Mouse (Mus musculus) myocyte (in vitro differentiated cells): ENCODE measurements around the gene Mbnl2. TPM values are rescaled to one million over a fixed set of nuclear protein-coding genes. Genes with fewer than 3 reads are reported as not detected.
A peak's percentile ranks its signal among the peaks of the same experiment; 100 is the strongest.

ENCODE experiments used
- H3K27me3 ChIP-seq: one replicate; pipeline ENCODE4 v1.6.1; 2011; ENCODE audit not compliant: control insufficient read depth, insufficient read depth, insufficient read length
- H3K36me3 ChIP-seq: one replicate; pipeline ENCODE4 v1.6.1; 2011; ENCODE audit not compliant: control insufficient read depth, insufficient read depth
- H3K4me2 ChIP-seq: one replicate; pipeline ENCODE4 v1.6.1; 2011; ENCODE audit warnings: low read depth, control low read depth
- H3K4me3 ChIP-seq: one replicate; pipeline ENCODE4 v1.5.1; 2011; ENCODE audit warnings: mild to moderate bottlenecking, control low read depth, moderate library complexity
- H3K79me2 ChIP-seq: one replicate; pipeline ENCODE4 v1.6.1; 2011; ENCODE audit not compliant: control insufficient read depth, insufficient read depth
- H3ac ChIP-seq: one replicate; pipeline ENCODE4 v1.6.1; 2011; ENCODE audit not compliant: control insufficient read depth, insufficient read length
- CEBPB ChIP-seq: IDR thresholded peaks from 2 replicates; pipeline ENCODE4 v1.6.1; 2011; ENCODE audit warnings: mild to moderate bottlenecking, moderate library complexity; ENCODE audit not compliant: poor library complexity, insufficient read depth, severe bottlenecking
- E2F4 ChIP-seq: IDR thresholded peaks from one replicate; pipeline ENCODE4 v1.6.1; 2011; ENCODE audit warnings: mild to moderate bottlenecking, control low read depth, moderate library complexity; ENCODE audit not compliant: insufficient read depth
- MAX ChIP-seq: IDR thresholded peaks from one replicate; pipeline ENCODE4 v1.6.1; 2011; ENCODE audit warnings: low read depth, mild to moderate bottlenecking, control low read depth
- MYOD1 ChIP-seq, 3 experiments: IDR thresholded peaks; one replicate each; pipeline ENCODE4 v1.6.1; 2011; ENCODE audit warnings: control low read depth in 2 of 3, low read depth in 2 of 3, mild to moderate bottlenecking in 2 of 3, moderate library complexity in 1 of 3; ENCODE audit not compliant: insufficient read length in 2 of 3, control insufficient read depth in 1 of 3
- MYOG ChIP-seq, 3 experiments: IDR thresholded peaks; one replicate each; pipeline ENCODE4 v1.6.1; 2011; ENCODE audit warnings: control low read depth in 2 of 3, low read depth in 2 of 3, mild to moderate bottlenecking in 2 of 3; ENCODE audit not compliant: insufficient read length in 2 of 3, control insufficient read depth in 1 of 3, insufficient read depth in 1 of 3
- POLR2A ChIP-seq: IDR thresholded peaks from one replicate; pipeline ENCODE4 v1.6.1; 2011; ENCODE audit warnings: low read depth, mild to moderate bottlenecking, control low read depth, moderate library complexity; ENCODE audit not compliant: insufficient read length
- POLR2AphosphoS2 ChIP-seq: IDR thresholded peaks from one replicate; pipeline ENCODE4 v1.6.1; 2011; ENCODE audit warnings: low read depth, control low read depth; ENCODE audit not compliant: insufficient read length
- REST ChIP-seq: IDR thresholded peaks from one replicate; pipeline ENCODE4 v1.6.1; 2011; ENCODE audit warnings: mild to moderate bottlenecking, control low read depth, moderate library complexity; ENCODE audit not compliant: insufficient read depth, insufficient read length
- SRF ChIP-seq: IDR thresholded peaks from one replicate; pipeline ENCODE4 v1.6.1; 2011; ENCODE audit warnings: low read depth; ENCODE audit not compliant: control insufficient read depth, insufficient read length
- TCF12 ChIP-seq: IDR thresholded peaks from one replicate; pipeline ENCODE4 v1.6.1; 2011; ENCODE audit warnings: mild to moderate bottlenecking, control low read depth; ENCODE audit not compliant: poor library complexity, insufficient read depth, severe bottlenecking
- TCF3 ChIP-seq: IDR thresholded peaks from one replicate; pipeline ENCODE4 v1.6.1; 2011; ENCODE audit warnings: low read depth, control low read depth; ENCODE audit not compliant: insufficient read length
- USF1 ChIP-seq: IDR thresholded peaks from one replicate; pipeline ENCODE4 v1.6.1; 2011; ENCODE audit warnings: low read depth, mild to moderate bottlenecking, control low read depth, moderate library complexity
- polyA plus RNA-seq: library from polyadenylated mRNA; unstranded; fragments of >200 nt; fragmentation: generic; extraction: Trizol; gene quantifications from one replicate; pipeline ENCODE4 v1.2.1, GENCODE M21; 2012; ENCODE audit warnings: missing spikeins

The Mbnl2 gene
- polyA plus RNA-seq, 1 experiment: 38.5 TPM

GRCm38 (mm10) chr14:120454221-120454620 lies 178.8 kb downstream of the Mbnl2 start:
- no peaks in the 10 kb centered on the region for H3K79me2 ChIP-seq
- no peaks in the 10 kb centered on the region for H3K36me3 ChIP-seq
- H3ac ChIP-seq: no peak overlapping the region
- H3K4me3 ChIP-seq: no peak overlapping the region
- H3K27me3 ChIP-seq: no peaks in the 10 kb centered on the region
- TF ChIP-seq POLR2AphosphoS2 (no peak), E2F4 (no peak), USF1 (no peak), REST (no peak), CEBPB (no peak), TCF12 (no peak), MYOD1 (IDR thresholded peaks at IDR 0.05; ENCODE audit: control insufficient read depth in 1 of 3, insufficient read length in 2 of 3, low read depth in 2 of 3) (no peak), MAX (no peak), SRF (no peak), MYOG (IDR thresholded peaks at IDR 0.05; ENCODE audit: control insufficient read depth in 1 of 3, insufficient read depth in 1 of 3, insufficient read length in 2 of 3, low read depth in 2 of 3) (no peak), POLR2A (no peak), TCF3 (no peak)
- no peak overlapping the region for H3K4me2 ChIP-seq

- TF ChIP-seq USF1: no peak
- TF ChIP-seq POLR2AphosphoS2: no peak
- no peak for TF ChIP-seq POLR2A
- TF ChIP-seq MYOG (IDR thresholded peaks at IDR 0.05; ENCODE audit: control insufficient read depth in 1 of 3, insufficient read depth in 1 of 3, insufficient read length in 2 of 3, low read depth in 2 of 3): no peak
- TF ChIP-seq E2F4: no peak
- TF ChIP-seq MAX: no peak
- no peak for TF ChIP-seq TCF3
- TF ChIP-seq REST: no peak
- H3K4me2 ChIP-seq: no peak overlapping the region
- H3ac ChIP-seq: no peak overlapping the region
- H3K4me3 ChIP-seq: no peak overlapping the region
- no peaks in the 10 kb centered on the region for H3K27me3 ChIP-seq
- H3K79me2 ChIP-seq: no peaks in the 10 kb centered on the region
- H3K36me3 ChIP-seq: no peaks in the 10 kb centered on the region
These were observed 188.7 kb downstream of the Mbnl2 start for GRCm38 (mm10) chr14:120463938-120464727.

- Histone ChIP-seq H3ac (no peak overlapping the region), H3K36me3 (no peaks in the 10 kb centered on the region), H3K4me3 (no peak overlapping the region), H3K79me2 (no peaks in the 10 kb centered on the region), H3K4me2 (no peak overlapping the region), H3K27me3 (no peaks in the 10 kb centered on the region)
- TF ChIP-seq CEBPB (no peak), SRF (no peak), MYOD1 (IDR thresholded peaks at IDR 0.05; ENCODE audit: control insufficient read depth in 1 of 3, insufficient read length in 2 of 3, low read depth in 2 of 3) (no peak), POLR2A (no peak), TCF3 (no peak)
These were observed 191.3 kb downstream of the Mbnl2 start for GRCm38 (mm10) chr14:120466816-120467215.

GRCm38 (mm10) chr14:120469126-120469790 lies 193.8 kb downstream of the Mbnl2 start:
- no peaks in the 10 kb centered on the region for H3K79me2 ChIP-seq
- no peaks in the 10 kb centered on the region for H3K27me3 ChIP-seq
- TF ChIP-seq MYOD1 (IDR thresholded peaks at IDR 0.05; ENCODE audit: control insufficient read depth in 1 of 3, insufficient read length in 2 of 3, low read depth in 2 of 3): peak in 1 of 3 experiments; percentile 34
- no peak for TF ChIP-seq TCF12
- no peak overlapping the region for H3K4me3 ChIP-seq
- no peak overlapping the region for H3ac ChIP-seq
- H3K36me3 ChIP-seq: no peaks in the 10 kb centered on the region
- peak overlapping the region; percentile 44 for H3K4me2 ChIP-seq

- H3K79me2 ChIP-seq: peaks cover 19% of the 10 kb centered on the region
- H3K36me3 ChIP-seq: no peaks in the 10 kb centered on the region
- H3ac ChIP-seq: no peak overlapping the region
- peak overlapping the region; percentile 71 for H3K4me2 ChIP-seq
- H3K4me3 ChIP-seq: peak overlapping the region; percentile 78
- H3K27me3 ChIP-seq: no peaks in the 10 kb centered on the region
- no peak for TF ChIP-seq MAX
- TF ChIP-seq TCF12: no peak
- no peak for TF ChIP-seq TCF3
- no peak for TF ChIP-seq POLR2A
- TF ChIP-seq E2F4: no peak
- no peak for TF ChIP-seq REST
- no peak for TF ChIP-seq CEBPB
- no peak for TF ChIP-seq MYOG (IDR thresholded peaks at IDR 0.05; ENCODE audit: control insufficient read depth in 1 of 3, insufficient read depth in 1 of 3, insufficient read length in 2 of 3, low read depth in 2 of 3)
- no peak for TF ChIP-seq POLR2AphosphoS2
- no peak for TF ChIP-seq MYOD1 (IDR thresholded peaks at IDR 0.05; ENCODE audit: control insufficient read depth in 1 of 3, insufficient read length in 2 of 3, low read depth in 2 of 3)
- TF ChIP-seq USF1: no peak
- TF ChIP-seq SRF: no peak
These were observed 200.8 kb downstream of the Mbnl2 start for GRCm38 (mm10) chr14:120476186-120476697.
